ENCODE assay signal across 27 mouse cellular contexts in genomic region chr2:103452550-103452949, GRCm38 (mm10). TPM values are rescaled to one million over a fixed set of nuclear protein-coding genes. Genes with fewer than 3 reads are reported as not detected.
"Had no signal": no experiment of that assay in that cellular context is flagged by ENCODE, and none has a peak within 500 bp of the region (broad histone marks: within the 10 kb centered on the region; RNA-seq: fewer than 3 reads in every experiment).

No protein-coding gene starts in this region.

- H3K4me2 ChIP-seq: limb, embryonic 13.5 days; lung, embryonic 14.5 days; midbrain, embryonic 12.5 days; neural tube, embryonic 13.5 days had no signal

- H3K27ac ChIP-seq: limb, embryonic 10.5 days; limb, embryonic 13.5 days; liver, embryonic 14.5 days; midbrain, embryonic 12.5 days; neural tube, embryonic 13.5 days had no signal

- H3K4me3 ChIP-seq: layer of hippocampus, adult 2 months; limb, embryonic 10.5 days; limb, embryonic 13.5 days; midbrain, embryonic 12.5 days; myocyte; neural tube, embryonic 13.5 days had no signal

- H3K27me3 ChIP-seq: limb, embryonic 13.5 days; midbrain, embryonic 12.5 days; neural tube, embryonic 13.5 days had no signal

- DNase-seq: kidney, adult 2 months; kidney, postnatal 10 days; kidney, postnatal 36 days; liver; liver, postnatal 0 days; lung, embryonic 14.5 days; lung, postnatal 14 days; lung, postnatal 4 days; retina, postnatal 1 day; right cerebral cortex, postnatal 14 days; right cerebral cortex, postnatal 4 days; thymus, adult 18-20 months; thymus, postnatal 36 days had no signal

- ATAC-seq: intestine, postnatal 0 days; liver, postnatal 0 days; midbrain, embryonic 16.5 days had no signal

- H3K9me3 ChIP-seq: limb, embryonic 10.5 days; limb, embryonic 13.5 days; midbrain, embryonic 12.5 days; neural tube, embryonic 13.5 days had no signal

- H3K4me1 ChIP-seq: midbrain, embryonic 12.5 days; neural tube, embryonic 13.5 days had no signal

- H3K9ac ChIP-seq: limb, embryonic 13.5 days; liver, embryonic 14.5 days; liver, postnatal 0 days; lung, embryonic 14.5 days; midbrain, embryonic 12.5 days; neural tube, embryonic 13.5 days had no signal

RNA-seq across cellular contexts. Expression of gene Elf5, which starts 41.1 kb away (rescaled TPM):
- total RNA-seq: megakaryocyte progenitor cell, adult 5-6 weeks; megakaryocyte-erythroid progenitor cell, adult 5-6 weeks; monocyte, adult 5-6 weeks; neutrophil, adult 5-6 weeks had no signal
- polyA plus RNA-seq: intestine, postnatal 0 days; liver, postnatal 0 days; midbrain, embryonic 16.5 days; myocyte; neural tube, embryonic 13.5 days; testis, adult 2 months had no signal
